Mouse (Mus musculus): ENCODE measurements around the gene Pus1. TPM values are rescaled to one million over a fixed set of nuclear protein-coding genes. Genes with fewer than 3 reads are reported as not detected.

The Pus1 gene
- polyA plus RNA-seq, 1 experiment from 2014 or later: 20.8 TPM

- peak overlapping the region; percentile 92 for H3K4me3 ChIP-seq (ENCODE audit: low read depth, low read length)
- H3K27ac ChIP-seq (replicated peaks; ENCODE audit: low read depth, low read length): 0 out of 2 replicates have a peak overlapping the region, but pooled peaks have one; percentile 6
- ATAC-seq (ENCODE audit: low read depth) (no peak), DNase-seq (ENCODE audit: low spot score) (no peak)
- 73% methylated on average over 4 of the region's 4 CpGs for WGBS
- no peaks in the 10 kb centered on the region for H3K27me3 ChIP-seq (replicated peaks; ENCODE audit: control insufficient read depth, insufficient read depth, low read length)
- H3K4me2 ChIP-seq (ENCODE audit: low read depth, low read length): peak overlapping the region; percentile 97
- H3K9ac ChIP-seq (ENCODE audit: low read depth, low read length): peak overlapping the region; percentile 96
- peaks cover 7% of the 10 kb centered on the region for H3K4me1 ChIP-seq (ENCODE audit: control insufficient read depth, insufficient read depth, low read length)
- no peaks in the 10 kb centered on the region for H3K9me3 ChIP-seq (ENCODE audit: control insufficient read depth, low read length)
- H3K36me3 ChIP-seq (ENCODE audit: control insufficient read depth, insufficient read depth, low read length): peaks cover 24% of the 10 kb centered on the region; the same call in 1 of the 2 replicates
Observed at GRCm38 (mm10) chr5:110807453-110807852, 27.0 kb upstream of the Pus1 start.

GRCm38 (mm10) chr5:110806676-110807075 lies 26.2 kb upstream of the Pus1 start:
- no peaks in the 10 kb centered on the region for H3K27me3 ChIP-seq (replicated peaks; ENCODE audit: control insufficient read depth, insufficient read depth, low read length)
- H3K27ac ChIP-seq (replicated peaks; ENCODE audit: low read depth, low read length): no peak overlapping the region
- DNase-seq (ENCODE audit: low spot score) (no peak), ATAC-seq (ENCODE audit: low read depth) (no peak)
- no peaks in the 10 kb centered on the region for H3K9me3 ChIP-seq (ENCODE audit: control insufficient read depth, low read length)
- WGBS: 83% methylated on average over 1 of the region's 1 CpGs
- H3K9ac ChIP-seq (ENCODE audit: low read depth, low read length): no peak overlapping the region
- H3K4me3 ChIP-seq (ENCODE audit: low read depth, low read length): no peak overlapping the region
- no peak overlapping the region for H3K4me2 ChIP-seq (ENCODE audit: low read depth, low read length)
- H3K4me1 ChIP-seq (ENCODE audit: control insufficient read depth, insufficient read depth, low read length): peaks cover 7% of the 10 kb centered on the region
- peaks cover 30% of the 10 kb centered on the region for H3K36me3 ChIP-seq (ENCODE audit: control insufficient read depth, insufficient read depth, low read length)

GRCm38 (mm10) chr5:110806154-110806553 lies 25.7 kb upstream of the Pus1 start:
- H3K4me2 ChIP-seq (ENCODE audit: low read depth, low read length): no peak overlapping the region
- ATAC-seq (ENCODE audit: low read depth): no peak
- no peak overlapping the region for H3K27ac ChIP-seq (replicated peaks; ENCODE audit: low read depth, low read length)
- H3K27me3 ChIP-seq (replicated peaks; ENCODE audit: control insufficient read depth, insufficient read depth, low read length): no peaks in the 10 kb centered on the region
- H3K9me3 ChIP-seq (ENCODE audit: control insufficient read depth, low read length): no peaks in the 10 kb centered on the region
- H3K4me1 ChIP-seq (ENCODE audit: control insufficient read depth, insufficient read depth, low read length): peaks cover 7% of the 10 kb centered on the region
- WGBS: 82% methylated on average over 4 of the region's 4 CpGs
- peaks cover 35% of the 10 kb centered on the region for H3K36me3 ChIP-seq (ENCODE audit: control insufficient read depth, insufficient read depth, low read length)
- H3K9ac ChIP-seq (ENCODE audit: low read depth, low read length): no peak overlapping the region
- no peak overlapping the region for H3K4me3 ChIP-seq (ENCODE audit: low read depth, low read length)
- no peak for DNase-seq (ENCODE audit: low spot score)

GRCm38 (mm10) chr5:110804012-110804743 lies 23.7 kb upstream of the Pus1 start:
- Histone ChIP-seq H3K27ac (replicated peaks; ENCODE audit: low read depth, low read length) (no peak overlapping the region), H3K27me3 (replicated peaks; ENCODE audit: control insufficient read depth, insufficient read depth, low read length) (no peaks in the 10 kb centered on the region), H3K4me3 (ENCODE audit: low read depth, low read length) (no peak overlapping the region), H3K36me3 (ENCODE audit: control insufficient read depth, insufficient read depth, low read length) (peaks cover 52% of the 10 kb centered on the region), H3K9me3 (ENCODE audit: control insufficient read depth, low read length) (no peaks in the 10 kb centered on the region), H3K4me2 (ENCODE audit: low read depth, low read length) (no peak overlapping the region), H3K4me1 (ENCODE audit: control insufficient read depth, insufficient read depth, low read length) (peaks cover 9% of the 10 kb centered on the region), H3K9ac (ENCODE audit: low read depth, low read length) (no peak overlapping the region)
- no peak for ATAC-seq (ENCODE audit: low read depth)
- no peak for DNase-seq (ENCODE audit: low spot score)
- 77% methylated on average over 7 of the region's 7 CpGs for WGBS

GRCm38 (mm10) chr5:110802809-110803208 lies 22.4 kb upstream of the Pus1 start:
- no peak for DNase-seq (ENCODE audit: low spot score)
- no peaks in the 10 kb centered on the region for H3K27me3 ChIP-seq (replicated peaks; ENCODE audit: control insufficient read depth, insufficient read depth, low read length)
- no peak overlapping the region for H3K27ac ChIP-seq (replicated peaks; ENCODE audit: low read depth, low read length)
- no peak for ATAC-seq (ENCODE audit: low read depth)
- H3K36me3 ChIP-seq (ENCODE audit: control insufficient read depth, insufficient read depth, low read length): peaks cover 66% of the 10 kb centered on the region
- no peak overlapping the region for H3K4me2 ChIP-seq (ENCODE audit: low read depth, low read length)
- H3K9me3 ChIP-seq (ENCODE audit: control insufficient read depth, low read length): no peaks in the 10 kb centered on the region
- H3K9ac ChIP-seq (ENCODE audit: low read depth, low read length): no peak overlapping the region
- H3K4me3 ChIP-seq (ENCODE audit: low read depth, low read length): no peak overlapping the region
- peaks cover 6% of the 10 kb centered on the region for H3K4me1 ChIP-seq (ENCODE audit: control insufficient read depth, insufficient read depth, low read length)

- H3K4me3 ChIP-seq (ENCODE audit: low read depth, low read length): no peak overlapping the region
- 82% methylated on average over 4 of the region's 4 CpGs for WGBS
- no peak overlapping the region for H3K27ac ChIP-seq (replicated peaks; ENCODE audit: low read depth, low read length)
- peaks cover 72% of the 10 kb centered on the region for H3K36me3 ChIP-seq (ENCODE audit: control insufficient read depth, insufficient read depth, low read length)
- peaks cover 2% of the 10 kb centered on the region; the same call in 1 of the 2 replicates for H3K4me1 ChIP-seq (ENCODE audit: control insufficient read depth, insufficient read depth, low read length)
- no peak for ATAC-seq (ENCODE audit: low read depth)
- no peaks in the 10 kb centered on the region for H3K9me3 ChIP-seq (ENCODE audit: control insufficient read depth, low read length)
- H3K4me2 ChIP-seq (ENCODE audit: low read depth, low read length): no peak overlapping the region
- no peaks in the 10 kb centered on the region for H3K27me3 ChIP-seq (replicated peaks; ENCODE audit: control insufficient read depth, insufficient read depth, low read length)
- DNase-seq (ENCODE audit: low spot score): no peak
- no peak overlapping the region for H3K9ac ChIP-seq (ENCODE audit: low read depth, low read length)
Observed at GRCm38 (mm10) chr5:110802186-110802585, 21.7 kb upstream of the Pus1 start.

- whole genome bisulfite sequencing: 78% methylated on average over 3 of the region's 3 CpGs
Observed at GRCm38 (mm10) chr5:110801036-110801624, 20.7 kb upstream of the Pus1 start.

GRCm38 (mm10) chr5:110797696-110798095 lies 17.2 kb upstream of the Pus1 start:
- no peak overlapping the region for H3K9ac ChIP-seq (ENCODE audit: low read depth, low read length)
- DNase-seq (ENCODE audit: low spot score) (peak; percentile 19), ATAC-seq (ENCODE audit: low read depth) (no peak)
- H3K4me2 ChIP-seq (ENCODE audit: low read depth, low read length): no peak overlapping the region
- H3K4me3 ChIP-seq (ENCODE audit: low read depth, low read length): no peak overlapping the region
- H3K4me1 ChIP-seq (ENCODE audit: control insufficient read depth, insufficient read depth, low read length): peaks cover 2% of the 10 kb centered on the region; the same call in 1 of the 2 replicates
- H3K36me3 ChIP-seq (ENCODE audit: control insufficient read depth, insufficient read depth, low read length): peaks cover 92% of the 10 kb centered on the region
- 67% methylated on average over 4 of the region's 4 CpGs for WGBS
- no peaks in the 10 kb centered on the region for H3K27me3 ChIP-seq (replicated peaks; ENCODE audit: control insufficient read depth, insufficient read depth, low read length)
- no peaks in the 10 kb centered on the region for H3K9me3 ChIP-seq (ENCODE audit: control insufficient read depth, low read length)
- no peak overlapping the region for H3K27ac ChIP-seq (replicated peaks; ENCODE audit: low read depth, low read length)

More at GRCm38 (mm10) chr5:110801036-110801624, 20.7 kb upstream of the Pus1 start:
- no peak overlapping the region for H3K27ac ChIP-seq (replicated peaks; ENCODE audit: low read depth, low read length)
- no peak overlapping the region for H3K9ac ChIP-seq (ENCODE audit: low read depth, low read length)
- DNase-seq (ENCODE audit: low spot score): peak; percentile 11
- H3K4me1 ChIP-seq (ENCODE audit: control insufficient read depth, insufficient read depth, low read length): peaks cover 2% of the 10 kb centered on the region; the same call in 1 of the 2 replicates
- no peak overlapping the region for H3K4me2 ChIP-seq (ENCODE audit: low read depth, low read length)
- H3K9me3 ChIP-seq (ENCODE audit: control insufficient read depth, low read length): no peaks in the 10 kb centered on the region
- H3K27me3 ChIP-seq (replicated peaks; ENCODE audit: control insufficient read depth, insufficient read depth, low read length): no peaks in the 10 kb centered on the region
- peak; percentile 42 for ATAC-seq (ENCODE audit: low read depth)
- peaks cover 82% of the 10 kb centered on the region for H3K36me3 ChIP-seq (ENCODE audit: control insufficient read depth, insufficient read depth, low read length)
- no peak overlapping the region for H3K4me3 ChIP-seq (ENCODE audit: low read depth, low read length)

Measured in embryonic facial prominence, embryonic 14.5 days (tissue).